Mouse (Mus musculus) midbrain, postnatal 0 days (tissue): ENCODE results near the gene Cdc14a. TPM values are rescaled to one million over a fixed set of nuclear protein-coding genes. Genes with fewer than 3 reads are reported as not detected.
A peak's percentile ranks its signal among the peaks of the same experiment; 100 is the strongest.

ENCODE experiments used
- ATAC-seq: fragments of 200-750 bp; cut with Nextera tagmentation; 2 replicates; pipeline ENCODE4 v1.8.0; 2017; ENCODE audit warnings: moderate number of reproducible peaks, mild to moderate bottlenecking, moderate TSS enrichment, moderate library complexity; ENCODE audit not compliant: low FRiP score
- DNase-seq: peaks from one replicate; pipeline ENCODE4 v3.0.0-alpha.2; 2015; ENCODE audit warnings: low spot score
- H3K27ac ChIP-seq: fragments of 300-500 bp; sonication (generic); 2 replicates; pipeline ENCODE4 v1.5.1; 2014; ENCODE audit warnings: low read depth, mild to moderate bottlenecking, low read length, mixed read lengths
- H3K27me3 ChIP-seq: fragments of 300-500 bp; sonication (generic); 2 replicates; pipeline ENCODE4 v1.6.1; 2014; ENCODE audit warnings: low read length, control low read depth, mixed read lengths; ENCODE audit not compliant: insufficient read depth
- H3K36me3 ChIP-seq: fragments of 300-500 bp; sonication (generic); 2 replicates; pipeline ENCODE4 v1.6.1; 2014; ENCODE audit warnings: low read length, control low read depth, mixed read lengths; ENCODE audit not compliant: insufficient read depth
- H3K4me1 ChIP-seq: fragments of 300-500 bp; sonication (generic); 2 replicates; pipeline ENCODE4 v1.6.1; 2014; ENCODE audit warnings: mild to moderate bottlenecking, control low read depth, antibody characterized with exemption, low read length, mixed read lengths; ENCODE audit not compliant: insufficient read depth
- H3K4me2 ChIP-seq: fragments of 300-500 bp; sonication (generic); 2 replicates; pipeline ENCODE4 v1.6.1; 2014; ENCODE audit warnings: low read depth, mild to moderate bottlenecking, low read length, mixed read lengths; ENCODE audit not compliant: poor library complexity, severe bottlenecking
- H3K4me3 ChIP-seq: fragments of 300-500 bp; sonication (generic); 2 replicates; pipeline ENCODE4 v1.5.1; 2014; ENCODE audit warnings: low read depth, mild to moderate bottlenecking, low read length, moderate library complexity
- H3K9ac ChIP-seq: fragments of 300-500 bp; sonication (generic); replicated peaks from 2 replicates; pipeline ENCODE4 v1.6.1; 2014; ENCODE audit warnings: mild to moderate bottlenecking, low read length, moderate library complexity, mixed read lengths; ENCODE audit not compliant: poor library complexity, severe bottlenecking
- H3K9me3 ChIP-seq: fragments of 300-500 bp; sonication (generic); 2 replicates; pipeline ENCODE4 v1.6.1; 2016; ENCODE audit warnings: low read length, control low read depth
- CTCF ChIP-seq: IDR thresholded peaks from 2 replicates; pipeline ENCODE4 v1.5.1; 2016; ENCODE audit warnings: antibody characterized with exemption, mild to moderate bottlenecking
- WGBS: fragments of 180-500 bp; shearing (Covaris S2); extraction: QIAGEN DNeasy Blood & Tissue Kit; methylation state at CpG from one replicate; pipeline ENCODE4 v1.1.7; 2014; 5-methylcytosine and 5-hydroxymethylcytosine counted together
- polyA plus RNA-seq: library from polyadenylated mRNA; unstranded; fragments of >200 nt; fragmentation: Nextera tagmentation; extraction: Ambion mirVana; gene quantifications from 2 replicates; pipeline ENCODE4 v1.2.1, GENCODE M21; 2015
- total RNA-seq: library from RNA; depleted of rRNA; stranded (reverse); fragments of >200 nt; gene quantifications from 2 replicates; pipeline ENCODE4 v1.2.3, GENCODE M21; 2014

The Cdc14a gene
- total and polyA plus RNA-seq, 2 experiments from 2014 or later, result 2.2 to 3.1 TPM

GRCm38 (mm10) chr3:116333711-116334110 is 90.1 kb downstream of the Cdc14a start:
- Histone ChIP-seq H3K9me3 (no peaks in the 10 kb centered on the region), H3K36me3 (no peaks in the 10 kb centered on the region), H3K4me3 (no peak overlapping the region), H3K9ac (no peak overlapping the region), H3K4me2 (no peak overlapping the region), H3K27ac (no peak overlapping the region), H3K27me3 (no peaks in the 10 kb centered on the region), H3K4me1 (no peaks in the 10 kb centered on the region)
- 82% methylated on average over 6 of the region's 6 CpGs for WGBS
- DNase-seq, result no peak
- TF ChIP-seq CTCF, result no peak
- ATAC-seq, result no peak

- H3K4me1 ChIP-seq, result no peaks in the 10 kb centered on the region
- peak; percentile 26 for DNase-seq
Observed at GRCm38 (mm10) chr3:116333229-116333628, 90.6 kb downstream of the Cdc14a start.

GRCm38 (mm10) chr3:116331811-116332464 is 91.9 kb downstream of the Cdc14a start:
- DNase-seq (peak; percentile 81), ATAC-seq (peak; percentile 73)
- no peak overlapping the region for H3K4me3 ChIP-seq
- no peaks in the 10 kb centered on the region for H3K4me1 ChIP-seq
- no peak overlapping the region for H3K27ac ChIP-seq
- H3K9me3 ChIP-seq, result no peaks in the 10 kb centered on the region
- H3K27me3 ChIP-seq, result no peaks in the 10 kb centered on the region
- TF ChIP-seq CTCF, result peak; percentile 96
- WGBS, result 42% methylated on average over 8 of the region's 8 CpGs
- H3K9ac ChIP-seq, result no peak overlapping the region
- no peak overlapping the region for H3K4me2 ChIP-seq
- H3K36me3 ChIP-seq, result no peaks in the 10 kb centered on the region

More at GRCm38 (mm10) chr3:116333229-116333628, 90.6 kb downstream of the Cdc14a start:
- Histone ChIP-seq H3K27me3 (no peaks in the 10 kb centered on the region), H3K27ac (no peak overlapping the region), H3K4me3 (no peak overlapping the region), H3K9ac (no peak overlapping the region), H3K9me3 (no peaks in the 10 kb centered on the region), H3K36me3 (no peaks in the 10 kb centered on the region), H3K4me2 (no peak overlapping the region)
- WGBS, result 13% methylated on average over 7 of the region's 7 CpGs
- no peak for ATAC-seq
- peak; percentile 66 for TF ChIP-seq CTCF

- Histone ChIP-seq H3K4me3 (no peak overlapping the region), H3K36me3 (no peaks in the 10 kb centered on the region), H3K27me3 (no peaks in the 10 kb centered on the region), H3K9me3 (no peaks in the 10 kb centered on the region), H3K27ac (no peak overlapping the region), H3K4me2 (no peak overlapping the region), H3K9ac (no peak overlapping the region), H3K4me1 (no peaks in the 10 kb centered on the region)
- ATAC-seq (no peak), DNase-seq (no peak)
- TF ChIP-seq CTCF, result no peak
- 77% methylated on average over 8 of the region's 8 CpGs for WGBS
Observed at GRCm38 (mm10) chr3:116329976-116330375, 93.9 kb downstream of the Cdc14a start.

GRCm38 (mm10) chr3:116329023-116329762 is 94.6 kb downstream of the Cdc14a start:
- Histone ChIP-seq H3K4me2 (no peak overlapping the region), H3K9ac (no peak overlapping the region), H3K27ac (no peak overlapping the region), H3K9me3 (no peaks in the 10 kb centered on the region), H3K27me3 (no peaks in the 10 kb centered on the region), H3K4me3 (no peak overlapping the region), H3K36me3 (no peaks in the 10 kb centered on the region), H3K4me1 (no peaks in the 10 kb centered on the region)
- ATAC-seq (no peak), DNase-seq (no peak)
- no peak for TF ChIP-seq CTCF
- WGBS, result 82% methylated on average over 18 of the region's 18 CpGs

- WGBS, result 57% methylated on average over 10 of the region's 10 CpGs
- DNase-seq (no peak), ATAC-seq (no peak)
- H3K9me3 ChIP-seq, result no peaks in the 10 kb centered on the region
- TF ChIP-seq CTCF, result no peak
- no peaks in the 10 kb centered on the region for H3K4me1 ChIP-seq
- no peaks in the 10 kb centered on the region for H3K27me3 ChIP-seq
- peak overlapping the region; percentile 50 for H3K4me2 ChIP-seq
- no peak overlapping the region for H3K27ac ChIP-seq
- H3K36me3 ChIP-seq, result no peaks in the 10 kb centered on the region
- H3K4me3 ChIP-seq, result no peak overlapping the region
- H3K9ac ChIP-seq, result no peak overlapping the region
Observed at GRCm38 (mm10) chr3:116327616-116328004, 96.2 kb downstream of the Cdc14a start.
